Mouse (Mus musculus): ENCODE measurements at regions not wholly inside any gene's neighbourhood (a gene's known extent, or its start where the extent isn't known, plus 50 kb on each side); places are given as distances from the start of the nearest gene placed in this dataset.
"Not testable (repeated sequence)": the region's sequence is repeated elsewhere in the genome, so short reads cannot be mapped to it uniquely, and the experiment has no call there.

DNA sequence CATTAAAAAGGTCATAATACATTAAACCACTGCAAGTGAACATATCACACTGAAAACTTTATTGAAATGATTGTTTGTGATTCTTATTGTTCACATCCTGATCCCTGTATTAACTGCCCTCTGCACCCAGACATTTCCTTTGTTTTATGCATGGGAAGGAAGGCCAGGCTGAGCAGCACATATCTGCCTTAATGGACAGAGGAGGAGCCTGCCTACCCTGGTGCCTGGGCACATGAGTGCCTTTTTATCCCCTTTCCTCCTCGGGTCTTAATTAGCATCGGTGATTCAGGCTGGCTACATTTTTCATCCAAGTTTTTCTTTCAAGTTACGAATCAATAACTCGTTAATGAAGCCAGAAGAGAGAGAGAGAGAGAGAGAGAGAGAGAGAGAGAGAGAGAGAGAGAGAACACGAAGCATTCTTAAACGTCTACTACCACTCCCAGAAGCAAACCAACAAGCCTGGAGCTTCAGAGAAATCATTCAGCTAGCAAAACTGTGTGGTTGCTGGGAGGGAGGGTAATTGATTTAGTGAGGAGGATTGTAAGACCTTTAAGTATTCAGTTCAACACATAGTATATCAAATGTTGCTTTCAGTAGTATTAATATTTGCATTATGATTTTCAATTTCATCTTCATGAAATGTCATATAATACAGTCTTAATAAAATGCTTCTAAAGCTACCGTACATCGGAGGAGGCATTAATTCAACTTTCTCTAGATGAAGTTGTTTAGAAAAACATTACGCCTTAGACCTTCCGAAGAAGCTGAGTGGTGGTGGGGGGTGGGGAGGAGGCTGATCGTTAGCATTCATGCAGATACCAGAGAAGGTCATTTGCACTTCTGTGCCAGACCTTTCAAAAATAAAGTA, 581.6 kb upstream of the Gje1 start:
- no peak overlapping the region for H3K27ac ChIP-seq (ENCODE audit: low read depth, low read length)
- H3K36me3 ChIP-seq (ENCODE audit: control insufficient read depth, insufficient read depth): no peaks in the 10 kb centered on the region
- H3K27me3 ChIP-seq (replicated peaks; ENCODE audit: control insufficient read depth, insufficient read depth, low read length): no peaks in the 10 kb centered on the region
- 55% methylated on average over 11 of the region's 11 CpGs for WGBS
- no peaks in the 10 kb centered on the region for H3K9me3 ChIP-seq (ENCODE audit: control insufficient read depth)
- no peak overlapping the region for H3K4me3 ChIP-seq (ENCODE audit: low read depth, low read length)
- no peak for ATAC-seq
- no peak for TF ChIP-seq CTCF (IDR thresholded peaks at IDR 0.05; ENCODE audit: low read depth)
- H3K4me1 ChIP-seq (replicated peaks; ENCODE audit: control insufficient read depth, insufficient read depth, low read length): no peaks in the 10 kb centered on the region
- H3K4me2 ChIP-seq (replicated peaks; ENCODE audit: low read depth): no peak overlapping the region
- no peak overlapping the region for H3K9ac ChIP-seq (ENCODE audit: low read depth, low read length)

DNA sequence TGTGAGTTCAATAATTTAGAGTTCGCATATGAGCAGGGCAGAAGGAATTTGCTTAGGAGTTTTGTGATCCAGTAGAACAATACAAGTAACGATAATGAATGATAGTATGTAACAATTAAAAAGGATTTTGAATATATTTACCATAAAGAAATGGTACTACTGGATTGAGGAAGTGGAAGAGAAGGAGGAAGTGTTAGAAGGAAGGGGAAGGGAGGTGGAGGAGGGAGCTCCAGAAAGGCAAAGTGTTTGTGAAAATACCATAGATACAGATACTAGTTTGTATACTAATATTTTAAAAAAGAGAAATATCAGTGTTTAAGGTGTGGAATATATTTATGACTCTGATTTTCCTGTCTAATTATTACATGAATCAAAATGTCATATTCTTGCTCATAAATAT, 579.2 kb upstream of the Gje1 start:
- no peak for ATAC-seq
- H3K36me3 ChIP-seq (ENCODE audit: control insufficient read depth, insufficient read depth): no peaks in the 10 kb centered on the region
- no peaks in the 10 kb centered on the region for H3K4me1 ChIP-seq (replicated peaks; ENCODE audit: control insufficient read depth, insufficient read depth, low read length)
- no peaks in the 10 kb centered on the region for H3K27me3 ChIP-seq (replicated peaks; ENCODE audit: control insufficient read depth, insufficient read depth, low read length)
- H3K27ac ChIP-seq (ENCODE audit: low read depth, low read length): no peak overlapping the region
- TF ChIP-seq CTCF (IDR thresholded peaks at IDR 0.05; ENCODE audit: low read depth): no peak
- no peak overlapping the region for H3K4me3 ChIP-seq (ENCODE audit: low read depth, low read length)
- H3K4me2 ChIP-seq (replicated peaks; ENCODE audit: low read depth): no peak overlapping the region
- no peak overlapping the region for H3K9ac ChIP-seq (ENCODE audit: low read depth, low read length)
- H3K9me3 ChIP-seq (ENCODE audit: control insufficient read depth): no peaks in the 10 kb centered on the region
- 93% methylated on average over 2 of the region's 2 CpGs for WGBS

GRCm38 (mm10) chr10:15294125-15294524, 576.1 kb upstream of the Gje1 start:
- no peak for TF ChIP-seq CTCF (IDR thresholded peaks at IDR 0.05; ENCODE audit: low read depth)
- no peaks in the 10 kb centered on the region for H3K4me1 ChIP-seq (replicated peaks; ENCODE audit: control insufficient read depth, insufficient read depth, low read length)
- no peak overlapping the region for H3K4me2 ChIP-seq (replicated peaks; ENCODE audit: low read depth)
- no peak overlapping the region for H3K4me3 ChIP-seq (ENCODE audit: low read depth, low read length)
- no peaks in the 10 kb centered on the region for H3K9me3 ChIP-seq (ENCODE audit: control insufficient read depth)
- WGBS: 71% methylated on average over 1 of the region's 1 CpGs
- no peak overlapping the region for H3K27ac ChIP-seq (ENCODE audit: low read depth, low read length)
- ATAC-seq: no peak
- H3K36me3 ChIP-seq (ENCODE audit: control insufficient read depth, insufficient read depth): no peaks in the 10 kb centered on the region
- no peaks in the 10 kb centered on the region for H3K27me3 ChIP-seq (replicated peaks; ENCODE audit: control insufficient read depth, insufficient read depth, low read length)
- no peak overlapping the region for H3K9ac ChIP-seq (ENCODE audit: low read depth, low read length)

GRCm38 (mm10) chr10:15263337-15263736, 545.3 kb upstream of the Gje1 start:
- not testable (repeated sequence) for H3K27ac ChIP-seq (ENCODE audit: low read depth, low read length); H3K4me1 ChIP-seq (replicated peaks; ENCODE audit: control insufficient read depth, insufficient read depth, low read length); H3K9me3 ChIP-seq (ENCODE audit: control insufficient read depth); H3K9ac ChIP-seq (ENCODE audit: low read depth, low read length); H3K4me2 ChIP-seq (replicated peaks; ENCODE audit: low read depth); ATAC-seq; H3K4me3 ChIP-seq (ENCODE audit: low read depth, low read length); H3K36me3 ChIP-seq (ENCODE audit: control insufficient read depth, insufficient read depth); H3K27me3 ChIP-seq (replicated peaks; ENCODE audit: control insufficient read depth, insufficient read depth, low read length)
- 86% methylated on average over 1 of the region's 1 CpGs for WGBS

- H3K27me3 ChIP-seq (replicated peaks; ENCODE audit: control insufficient read depth, insufficient read depth, low read length); H3K4me2 ChIP-seq (replicated peaks; ENCODE audit: low read depth); ATAC-seq; H3K36me3 ChIP-seq (ENCODE audit: control insufficient read depth, insufficient read depth); H3K4me3 ChIP-seq (ENCODE audit: low read depth, low read length); H3K27ac ChIP-seq (ENCODE audit: low read depth, low read length); H3K9me3 ChIP-seq (ENCODE audit: control insufficient read depth); H3K9ac ChIP-seq (ENCODE audit: low read depth, low read length); H3K4me1 ChIP-seq (replicated peaks; ENCODE audit: control insufficient read depth, insufficient read depth, low read length): not testable (repeated sequence)
- 79% methylated on average over 7 of the region's 7 CpGs for WGBS
These were observed 544.3 kb upstream of the Gje1 start for GRCm38 (mm10) chr10:15262282-15262681.

DNA sequence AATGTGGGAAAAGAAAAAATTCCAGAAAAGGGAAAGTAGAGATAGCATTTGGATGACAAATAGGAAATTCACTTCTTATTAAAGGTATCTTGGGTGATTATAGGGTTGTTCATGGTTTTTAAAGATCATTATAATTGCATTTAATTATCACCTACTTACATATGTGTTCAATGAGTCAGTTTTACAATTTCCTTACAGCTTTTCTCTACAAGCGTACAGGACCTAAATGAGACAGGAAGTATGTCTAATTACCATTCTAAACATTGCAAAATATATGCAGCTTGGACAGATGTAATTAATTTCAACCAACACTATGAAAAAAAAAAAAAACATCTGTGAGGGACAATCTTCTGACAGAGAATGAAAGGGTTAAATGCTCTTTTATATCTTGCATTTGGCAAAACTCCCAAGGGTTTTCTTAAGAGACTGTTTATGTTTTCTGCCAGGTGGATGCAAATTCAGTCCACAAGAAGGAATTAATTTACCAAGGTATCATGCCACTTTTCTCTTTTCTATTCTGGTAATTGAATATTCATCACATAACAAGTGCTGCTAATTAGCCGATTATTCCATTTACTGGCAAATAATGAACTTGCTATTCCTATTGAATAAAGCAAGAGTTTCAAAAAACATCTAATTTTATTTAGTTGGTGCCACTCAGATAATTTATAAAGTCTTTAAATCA, 531.5 kb upstream of the Gje1 start:
- Histone ChIP-seq H3K4me2 (replicated peaks; ENCODE audit: low read depth) (no peak overlapping the region), H3K9me3 (ENCODE audit: control insufficient read depth) (no peaks in the 10 kb centered on the region), H3K36me3 (ENCODE audit: control insufficient read depth, insufficient read depth) (no peaks in the 10 kb centered on the region), H3K27me3 (replicated peaks; ENCODE audit: control insufficient read depth, insufficient read depth, low read length) (no peaks in the 10 kb centered on the region), H3K9ac (ENCODE audit: low read depth, low read length) (no peak overlapping the region), H3K4me1 (replicated peaks; ENCODE audit: control insufficient read depth, insufficient read depth, low read length) (no peaks in the 10 kb centered on the region), H3K27ac (ENCODE audit: low read depth, low read length) (no peak overlapping the region), H3K4me3 (ENCODE audit: low read depth, low read length) (no peak overlapping the region)
- TF ChIP-seq CTCF (IDR thresholded peaks at IDR 0.05; ENCODE audit: low read depth): no peak
- ATAC-seq: no peak
- 85% methylated on average over 2 of the region's 2 CpGs for WGBS

Measured in intestine, postnatal 0 days (tissue).